Mouse (Mus musculus) common myeloid progenitor, adult 5-6 weeks (primary cell): ENCODE results near the gene Tmem37. TPM values are rescaled to one million over a fixed set of nuclear protein-coding genes. Genes with fewer than 3 reads are reported as not detected.

ENCODE experiments used
- ATAC-seq: replicated peaks from 2 replicates; pipeline ENCODE4 v1.8.0; 2016; ENCODE audit warnings: low read depth, mild to moderate bottlenecking, moderate TSS enrichment, inconsistent platforms; ENCODE audit not compliant: poor library complexity, severe bottlenecking
- total RNA-seq: library from RNA; stranded (forward); fragments of 200-1000, 187-1606 nt; gene quantifications from 2 replicates; pipeline ENCODE4 v1.2.3, GENCODE M21; 2017

Gene Tmem37
- total RNA-seq: 0.78 and 0.87 TPM in 2 replicates

DNA sequence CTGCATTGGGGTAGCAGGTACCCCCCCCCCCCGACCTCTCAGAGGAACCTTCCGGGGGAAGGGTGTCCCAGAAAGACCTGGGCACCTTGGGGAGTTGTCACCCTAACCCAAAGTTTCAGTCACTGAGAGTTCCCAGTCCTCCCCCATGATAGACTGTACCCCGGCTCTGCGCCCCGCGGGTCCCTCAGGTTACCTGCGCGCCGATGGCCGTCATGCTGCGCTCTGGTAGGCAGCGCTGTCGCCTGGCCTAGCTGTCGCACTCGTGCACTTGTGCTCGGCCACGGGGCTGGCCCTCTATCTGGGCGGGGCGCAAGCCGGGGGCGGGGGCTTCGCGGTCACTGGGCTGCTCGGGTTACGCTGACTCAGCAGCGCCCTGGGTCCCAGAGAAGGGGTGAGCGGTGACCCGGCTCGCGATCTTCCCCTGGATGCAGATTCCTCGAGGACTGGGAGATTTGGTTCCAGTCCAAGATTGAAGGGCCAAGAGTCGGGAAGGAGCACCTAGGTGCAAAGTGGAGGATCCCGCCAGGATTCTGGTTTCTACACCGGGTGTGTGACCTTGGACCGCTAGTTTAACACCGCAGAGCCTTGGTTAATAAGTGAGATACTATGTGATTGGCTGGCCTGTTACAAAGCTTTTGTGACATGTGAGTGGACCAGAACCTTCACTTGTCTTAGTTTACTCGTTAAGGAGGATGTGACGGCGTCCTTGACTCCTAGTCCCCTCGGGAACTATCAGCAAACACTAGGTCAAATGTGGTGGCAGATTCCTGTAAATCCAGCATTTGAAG is at the start of gene Tmem37:
Gene Tmem37 (minus strand): TSS at position 556 of the 788 bp plus-strand sequence.
- ATAC-seq: peak; percentile 79

DNA sequence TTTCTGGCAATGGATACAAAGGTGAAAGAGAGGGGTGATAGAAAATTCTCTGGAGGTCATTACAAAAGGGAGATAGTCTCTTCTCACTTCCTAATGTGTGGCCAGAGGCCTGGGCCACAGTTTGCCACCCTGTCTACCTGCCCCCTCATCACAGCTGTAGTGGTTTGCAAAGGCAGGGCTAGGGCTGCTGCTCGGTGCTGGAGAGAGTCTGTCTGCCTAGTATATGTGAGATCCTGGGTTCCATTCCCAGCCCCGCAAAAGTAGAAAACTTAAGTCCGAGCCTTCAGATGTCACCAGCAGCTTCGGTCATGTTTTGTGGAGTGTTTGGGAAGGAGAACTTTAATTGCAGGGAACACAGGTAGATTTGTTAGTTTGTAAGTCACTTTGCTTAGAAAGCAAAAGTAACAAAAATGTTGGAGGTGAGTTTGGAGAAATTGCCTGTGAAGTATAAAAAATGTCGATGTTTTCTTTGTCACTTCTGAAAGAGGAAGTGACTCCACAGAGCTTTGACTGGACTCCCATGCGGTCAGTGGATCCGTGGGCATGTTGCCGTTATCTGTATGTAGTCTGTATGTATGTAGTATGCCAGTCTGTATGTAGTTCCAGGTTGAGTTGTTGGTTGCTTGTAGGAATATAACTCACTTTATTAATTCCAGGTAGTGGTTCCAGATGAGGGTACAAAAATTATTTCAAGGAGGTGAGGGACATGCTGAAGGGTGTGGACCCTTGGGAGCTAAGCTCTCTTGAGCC is 48.9 kb upstream of the Tmem37 start:
- peak; percentile 31 for ATAC-seq

DNA sequence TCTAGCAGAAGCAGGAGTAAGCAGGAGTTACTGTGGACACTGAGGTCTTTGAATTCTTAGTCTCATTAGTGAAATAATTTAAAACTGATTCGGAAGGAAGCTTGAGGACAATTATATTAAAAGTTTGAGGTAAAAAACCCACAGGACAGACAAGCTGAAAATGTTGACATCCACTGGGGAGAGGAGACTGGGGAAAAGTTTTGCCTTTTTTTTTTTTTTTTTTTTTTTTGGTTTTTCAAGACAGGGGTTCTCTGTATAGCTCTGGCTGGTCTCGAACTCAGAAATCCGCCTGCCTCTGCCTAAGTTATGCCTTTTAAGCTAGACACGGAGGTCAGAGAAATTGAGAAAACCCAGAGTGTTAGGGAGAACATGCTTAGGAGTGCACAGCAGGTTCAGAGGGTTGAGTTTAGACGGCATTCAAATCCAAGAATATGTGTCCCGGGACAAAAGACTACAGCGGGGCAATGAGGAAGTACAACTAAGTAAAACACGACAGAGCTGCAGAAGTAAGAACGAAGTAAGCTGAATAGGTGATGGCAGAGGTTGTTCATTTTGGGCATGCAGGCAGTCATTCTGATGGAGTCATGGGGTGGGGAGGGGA is 48.2 kb upstream of the Tmem37 start:
- no peak; the same call in 1 of the 2 replicates for ATAC-seq

DNA sequence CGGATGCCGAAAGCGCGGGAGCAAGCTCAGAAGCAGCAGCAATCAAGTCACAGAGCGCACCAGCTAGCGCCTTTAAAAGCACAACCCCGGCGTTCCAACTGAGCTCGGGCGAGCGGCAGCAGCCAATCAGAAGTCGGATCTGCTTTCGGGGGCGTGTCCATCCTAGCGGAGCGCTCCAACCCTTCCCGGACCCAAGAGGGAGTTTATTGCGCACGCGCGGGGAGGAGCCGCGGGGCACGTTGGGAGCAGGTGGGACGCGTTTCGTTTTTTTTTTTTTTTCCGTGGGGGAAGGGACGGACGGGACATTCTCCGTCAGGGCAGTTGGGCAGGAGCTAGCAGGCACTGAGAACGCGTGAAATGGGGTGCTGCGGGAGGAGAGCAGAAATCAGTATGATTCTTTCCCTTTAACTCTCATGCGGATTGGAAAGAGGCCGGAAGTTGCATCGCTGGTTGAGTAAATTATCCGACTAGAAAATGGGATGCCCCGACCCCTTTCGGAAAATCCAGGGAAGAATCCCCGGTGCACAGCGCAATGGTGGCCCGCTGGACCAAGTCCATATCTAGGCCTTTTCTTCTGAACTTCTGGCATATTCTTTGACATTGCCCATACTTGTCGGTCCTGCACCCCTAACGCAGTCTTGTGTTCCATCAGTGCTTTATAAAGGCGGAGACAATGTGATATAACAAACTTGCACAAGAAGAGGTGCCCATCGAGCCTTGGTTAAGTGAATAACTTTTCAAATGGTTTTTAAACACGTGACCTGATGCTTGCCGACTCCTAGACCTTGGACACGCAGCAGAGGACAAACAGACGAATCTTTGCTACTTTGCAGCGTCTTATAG is 47.3 kb upstream of the Tmem37 start, which contains the start of the genes Dbi and 3110009E18Rik:
Gene Dbi (minus strand): TSS at position 110 of the 843 bp plus-strand sequence.
Gene 3110009E18Rik (plus strand): TSS at position 219 of the 843 bp plus-strand sequence.
- ATAC-seq: peak; percentile 90

DNA sequence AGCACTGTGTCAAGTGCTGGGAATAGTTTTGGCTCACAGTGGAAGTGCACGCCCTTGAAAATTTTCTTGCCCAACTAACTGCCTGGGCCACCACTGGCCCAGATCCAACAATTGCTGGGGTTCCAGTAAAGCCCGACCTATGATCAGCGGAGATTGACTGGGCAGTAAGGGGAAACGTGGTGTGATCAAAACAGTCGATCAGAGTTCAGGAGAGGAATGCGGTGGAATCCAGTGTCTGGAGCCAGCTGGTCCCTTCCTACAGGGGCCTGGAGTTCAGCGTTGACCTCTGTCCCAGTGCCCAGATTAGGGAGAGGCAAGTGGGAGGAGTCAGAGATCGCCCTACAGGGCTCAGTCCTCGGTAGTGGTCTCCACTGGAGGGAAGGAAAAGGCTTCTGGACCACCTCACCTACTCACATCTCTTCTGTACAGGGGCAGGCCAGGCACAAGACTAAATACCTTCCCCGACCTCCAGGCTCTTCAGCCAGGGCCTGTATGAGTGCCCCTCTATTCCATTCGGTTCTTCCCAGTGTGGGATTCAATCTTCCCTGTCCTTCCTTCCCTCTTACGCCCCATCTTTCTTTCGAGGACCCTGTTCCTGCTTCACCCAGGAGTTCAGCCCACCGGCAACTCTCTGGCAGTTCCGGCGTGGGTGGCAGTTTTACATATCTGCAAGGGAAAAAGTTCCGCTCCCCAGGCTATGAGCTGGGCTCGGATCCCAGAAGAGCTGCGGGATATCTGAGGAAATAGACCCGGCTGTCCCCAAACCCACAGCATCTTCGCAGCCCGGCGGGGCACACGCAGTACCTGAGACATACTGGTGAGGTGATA is 46.5 kb upstream of the Tmem37 start:
- ATAC-seq: peak; percentile 42

DNA sequence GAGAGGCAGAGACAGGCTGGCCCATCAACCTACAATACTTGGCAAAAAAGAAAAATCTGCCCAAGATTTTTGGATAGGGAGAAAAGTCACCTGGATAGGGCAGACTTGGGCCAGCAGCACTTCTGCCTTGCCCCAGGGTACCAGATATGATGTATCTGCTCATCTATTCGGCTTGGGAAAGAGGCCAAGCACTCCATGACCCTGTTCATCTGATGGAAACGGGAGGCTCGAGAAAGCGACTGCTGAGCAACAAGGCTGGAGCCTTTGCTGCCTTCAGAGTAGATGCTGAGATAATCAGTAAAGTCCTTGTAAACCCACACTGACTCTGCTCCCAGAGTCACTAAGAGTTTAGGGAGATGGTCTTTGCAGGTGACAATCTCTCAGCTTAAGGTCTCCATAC is 45.5 kb upstream of the Tmem37 start:
- no peak for ATAC-seq

DNA sequence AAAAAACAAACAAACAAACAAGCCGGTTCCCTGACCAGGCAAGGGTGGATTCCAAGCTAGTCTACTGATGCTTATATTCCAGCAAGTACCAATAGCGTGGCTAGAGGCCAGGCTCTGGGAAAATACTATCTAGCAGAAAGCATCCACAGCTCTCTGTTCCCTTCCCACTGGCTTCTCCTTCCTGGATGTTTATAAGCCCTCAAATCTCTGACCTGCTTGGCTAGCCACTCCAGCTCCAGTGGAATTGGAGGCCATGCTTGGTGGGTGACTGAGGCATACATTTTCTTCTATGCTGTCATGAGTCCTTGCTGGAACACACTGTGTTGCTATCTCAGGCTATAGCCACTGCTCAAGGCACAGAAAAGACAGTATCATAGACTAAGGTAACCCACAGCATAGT is 45.0 kb upstream of the Tmem37 start:
- ATAC-seq: no peak

DNA sequence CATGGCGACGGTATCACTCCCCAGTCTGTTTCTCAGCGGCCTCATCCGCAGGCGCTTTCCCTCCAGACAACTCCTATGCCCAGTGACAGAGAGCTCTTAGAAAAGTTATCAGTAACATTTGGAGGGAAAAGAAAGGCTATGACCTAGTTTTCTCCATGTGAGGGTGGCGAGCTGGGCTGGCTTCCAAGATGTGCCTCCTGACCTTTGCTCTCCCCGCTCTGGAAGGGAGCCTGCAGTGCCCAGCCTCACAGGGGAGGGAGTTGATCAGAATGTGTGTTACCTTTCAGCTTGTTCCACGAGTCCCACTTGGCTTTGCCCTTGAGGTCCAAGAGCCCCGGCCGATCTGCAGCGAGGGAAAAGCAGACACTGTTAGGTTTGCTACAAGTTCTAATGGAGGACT is 42.2 kb upstream of the Tmem37 start:
- no peak for ATAC-seq

DNA sequence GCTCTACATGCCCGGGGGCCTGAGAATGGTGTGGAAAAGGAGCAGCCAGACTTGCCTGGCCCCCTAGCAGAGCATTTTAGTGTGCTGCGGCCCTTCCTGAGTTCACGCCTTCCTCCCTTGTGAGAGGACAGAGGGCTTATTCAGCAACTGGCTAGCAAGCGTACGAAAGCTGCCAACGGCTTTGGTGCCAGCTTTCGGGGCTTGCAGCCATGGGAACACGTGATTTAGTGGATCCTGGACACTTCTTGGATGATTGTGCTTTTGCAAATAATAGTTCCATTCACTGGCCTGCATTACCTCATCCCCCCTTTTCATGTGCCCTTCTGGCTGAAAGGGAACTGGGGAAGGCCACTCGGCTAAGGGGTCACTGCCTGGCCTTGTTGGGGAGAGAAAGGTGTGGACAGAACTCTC is 41.8 kb upstream of the Tmem37 start:
- no peak for ATAC-seq

DNA sequence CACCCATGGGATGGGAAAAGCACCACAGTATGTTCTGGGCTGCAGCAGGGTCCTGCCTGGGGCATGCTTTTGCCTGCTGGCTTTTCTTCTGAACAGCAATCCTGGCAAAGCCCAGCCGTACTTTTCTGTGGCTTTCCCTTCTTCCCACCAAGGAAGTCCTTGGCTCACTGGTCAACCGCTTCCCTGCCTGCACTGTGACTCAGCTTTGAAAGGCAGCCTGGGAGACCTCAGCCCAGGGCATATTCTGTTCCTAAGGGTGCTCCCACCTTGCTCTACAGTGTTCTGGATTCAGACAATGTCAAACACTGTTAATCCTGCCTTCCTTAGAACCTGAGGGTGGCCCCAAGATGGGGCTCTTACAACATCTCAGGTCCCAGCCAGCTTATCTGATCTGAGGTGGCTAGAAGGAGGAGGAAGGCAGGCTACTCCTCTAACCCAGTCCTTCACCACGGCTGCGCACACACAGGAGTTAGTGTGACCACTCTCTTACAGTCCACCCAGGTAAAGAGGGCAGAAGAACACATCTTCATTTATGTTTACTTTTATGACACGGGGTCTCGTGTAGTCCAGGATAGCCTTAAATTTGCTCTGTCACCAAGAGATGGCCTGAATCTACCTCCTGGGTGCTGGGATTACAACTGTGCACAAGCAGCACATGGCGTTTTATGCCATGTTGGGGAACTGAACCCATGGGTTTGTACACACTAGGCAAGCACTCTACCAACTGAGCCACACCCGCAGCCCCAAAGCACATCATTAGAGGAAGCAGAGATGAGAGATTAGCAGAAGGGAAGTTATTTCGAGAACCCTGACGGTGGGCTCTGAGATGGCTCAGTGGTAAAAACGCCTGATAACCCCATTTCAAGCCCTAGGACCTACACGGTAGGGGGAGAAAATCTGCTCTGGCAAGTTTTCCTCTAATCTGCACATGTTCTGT is 38.6 kb upstream of the Tmem37 start:
- peak; percentile 78 for ATAC-seq

DNA sequence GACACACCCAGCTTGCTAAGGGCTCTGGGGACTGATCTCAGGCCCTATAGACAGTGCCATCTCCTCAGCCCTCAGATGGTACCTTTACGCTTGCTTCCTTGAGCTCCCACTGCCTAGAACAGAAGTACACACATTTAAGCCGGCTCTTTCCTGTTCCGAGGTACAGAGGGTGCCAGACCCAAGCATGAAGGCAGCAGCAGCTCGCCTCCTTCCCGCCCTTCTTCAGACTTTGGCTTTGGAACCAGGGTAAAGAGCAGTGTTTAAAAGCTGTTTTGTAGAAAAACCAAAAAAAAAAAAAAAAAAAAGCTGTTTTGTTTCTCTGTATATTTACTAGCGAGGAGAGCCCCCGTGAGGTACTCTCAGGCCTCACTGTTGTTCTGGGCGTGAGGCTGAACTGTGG is 37.9 kb upstream of the Tmem37 start:
- no peak for ATAC-seq

DNA sequence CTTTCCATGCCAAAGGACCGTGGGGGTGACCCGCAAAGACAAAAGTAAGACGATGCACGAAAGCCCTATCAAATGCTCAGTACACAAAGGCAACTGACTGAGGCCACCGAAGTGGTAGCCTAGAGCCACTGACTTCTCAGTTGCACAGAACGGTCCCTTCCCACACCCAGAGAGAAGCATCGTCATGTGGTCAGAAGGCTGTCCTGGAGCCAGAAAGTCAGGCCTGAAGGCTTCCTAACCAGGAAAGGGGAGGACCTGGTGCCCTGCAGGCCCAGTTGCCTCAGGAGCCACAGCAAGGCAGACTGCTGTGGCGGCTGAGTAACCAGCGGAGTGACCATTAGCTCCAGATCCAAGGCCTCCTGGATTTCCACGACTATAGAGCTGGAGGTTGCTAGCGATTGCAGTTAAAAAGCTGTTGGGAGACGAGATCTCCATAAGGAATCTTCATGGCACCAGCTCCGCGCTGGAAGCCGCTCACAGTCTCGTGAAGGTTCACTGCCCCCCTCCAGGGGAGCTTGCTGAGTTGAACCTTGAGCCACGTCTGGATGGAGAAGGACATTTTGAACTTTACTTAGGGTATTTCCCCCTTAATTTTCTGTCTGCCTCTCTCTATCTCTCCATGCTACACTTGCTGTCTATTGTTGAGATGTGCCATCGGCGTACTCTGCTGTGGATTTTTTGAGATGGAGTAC is 36.0 kb upstream of the Tmem37 start:
- ATAC-seq: no peak

DNA sequence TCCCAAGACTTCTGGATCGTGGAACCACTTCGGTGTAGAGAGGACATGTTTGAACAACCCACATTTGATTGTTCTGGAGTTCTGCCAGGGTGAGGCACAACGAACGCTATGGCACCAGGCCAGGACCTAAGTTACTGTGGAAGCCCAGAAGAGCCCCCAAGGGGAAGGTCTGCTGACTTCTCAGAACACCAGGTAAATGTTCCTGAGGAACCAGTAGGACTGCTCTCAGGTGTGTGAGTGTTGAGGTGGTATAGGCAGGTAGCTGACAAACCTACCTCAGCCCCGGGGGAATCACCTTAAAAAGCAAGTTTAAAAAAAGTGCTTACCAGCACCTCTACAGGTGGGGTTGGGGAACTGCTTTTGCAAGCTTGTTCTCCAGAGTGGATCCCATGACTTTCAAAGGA is 31.7 kb upstream of the Tmem37 start:
- ATAC-seq: peak; percentile 58; the same call in 1 of the 2 replicates

DNA sequence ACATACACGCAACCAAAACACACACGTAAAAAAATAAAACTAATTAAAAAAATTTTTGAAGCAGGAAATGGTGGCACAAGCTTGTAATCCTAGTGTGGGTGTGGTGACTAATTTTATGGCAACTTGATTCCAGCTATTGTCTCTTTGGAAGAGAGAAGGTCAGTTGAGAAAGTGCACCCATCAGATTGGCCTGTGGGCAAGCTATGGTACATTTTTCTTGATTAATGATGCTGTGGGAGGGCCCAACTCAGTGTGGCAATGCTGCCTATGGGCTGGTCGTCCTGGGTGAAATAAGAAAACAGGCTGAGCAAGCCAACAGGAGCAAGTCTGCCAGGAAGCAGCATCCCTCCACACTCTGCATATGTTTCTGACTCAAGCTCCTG is 27.3 kb upstream of the Tmem37 start:
- no peak for ATAC-seq

DNA sequence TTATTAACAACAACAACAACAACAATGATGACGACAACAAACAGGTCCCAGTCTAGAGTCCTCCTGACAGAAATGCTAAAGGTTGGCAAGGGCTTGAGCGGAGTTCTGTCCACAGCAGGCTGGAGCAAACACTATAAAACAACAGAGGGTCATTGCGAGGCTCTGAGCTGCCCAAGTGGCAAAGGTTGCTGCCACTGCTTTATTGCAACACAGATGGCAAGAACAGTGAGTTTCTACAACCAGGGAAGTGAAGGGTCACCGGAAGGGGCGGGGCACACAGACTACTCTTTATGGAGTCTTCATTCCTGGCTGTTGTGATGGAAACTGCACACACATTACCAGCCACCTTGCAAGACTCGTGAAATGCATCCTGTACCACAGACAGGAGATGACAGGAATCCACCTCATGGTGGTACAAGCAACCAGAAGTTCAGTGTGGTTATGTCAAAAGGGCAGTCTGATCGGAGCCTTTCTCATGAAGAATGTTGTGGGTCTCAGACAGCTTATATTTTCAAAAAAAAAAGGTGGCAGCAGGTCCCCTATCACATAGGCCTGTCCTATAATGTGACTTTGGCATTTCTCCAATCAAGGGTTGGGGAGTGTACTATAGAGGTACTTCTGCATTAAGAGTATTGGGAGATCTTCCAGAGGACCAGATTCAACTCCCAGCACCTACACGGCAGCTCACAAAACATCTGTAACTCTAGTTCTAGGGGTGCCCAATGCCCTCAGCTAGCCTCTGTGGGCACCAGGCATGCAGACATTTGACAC is 26.8 kb upstream of the Tmem37 start:
- ATAC-seq: peak; percentile 34

DNA sequence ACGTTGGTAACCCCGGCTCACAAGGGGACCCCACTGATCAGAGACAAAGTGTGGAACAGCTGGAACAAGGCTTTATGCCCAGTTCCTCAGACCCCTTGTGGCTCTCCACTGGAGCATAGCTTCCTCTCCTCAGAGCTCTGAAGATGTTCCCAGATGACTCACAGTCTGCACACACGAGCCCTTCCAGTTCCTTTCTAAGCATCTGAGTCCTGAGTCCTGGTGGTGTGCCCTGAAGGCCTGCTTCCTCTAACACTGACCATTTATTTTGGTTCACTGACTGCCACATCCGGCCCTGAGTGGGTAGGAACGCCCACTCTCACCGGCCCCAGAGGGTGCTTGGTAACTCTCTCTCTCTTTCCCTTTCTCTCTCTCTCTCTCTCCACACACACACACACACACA is 25.6 kb upstream of the Tmem37 start:
- peak; percentile 89 for ATAC-seq

DNA sequence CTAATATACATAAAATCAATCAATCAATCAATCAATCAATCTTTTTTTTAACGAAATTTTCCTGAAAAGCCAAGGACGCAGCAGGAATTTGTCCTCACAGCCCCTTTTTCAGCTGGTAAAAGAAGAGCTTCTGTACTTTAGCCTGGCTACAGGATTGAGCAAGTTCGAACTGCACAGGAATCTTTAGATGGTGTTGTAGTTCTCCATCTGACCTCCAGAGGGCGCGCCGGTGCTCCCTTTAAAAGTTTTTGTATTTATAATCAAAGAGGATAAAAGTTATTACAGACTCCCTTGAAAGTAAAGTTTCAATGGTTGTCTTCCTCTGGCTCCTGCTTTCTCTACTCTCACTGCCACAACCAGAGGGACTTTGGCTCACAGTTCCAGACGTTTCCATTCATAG is 24.5 kb upstream of the Tmem37 start:
- ATAC-seq: no peak
